25 mouse cellular contexts compared by ENCODE assay signal in the genomic region with DNA sequence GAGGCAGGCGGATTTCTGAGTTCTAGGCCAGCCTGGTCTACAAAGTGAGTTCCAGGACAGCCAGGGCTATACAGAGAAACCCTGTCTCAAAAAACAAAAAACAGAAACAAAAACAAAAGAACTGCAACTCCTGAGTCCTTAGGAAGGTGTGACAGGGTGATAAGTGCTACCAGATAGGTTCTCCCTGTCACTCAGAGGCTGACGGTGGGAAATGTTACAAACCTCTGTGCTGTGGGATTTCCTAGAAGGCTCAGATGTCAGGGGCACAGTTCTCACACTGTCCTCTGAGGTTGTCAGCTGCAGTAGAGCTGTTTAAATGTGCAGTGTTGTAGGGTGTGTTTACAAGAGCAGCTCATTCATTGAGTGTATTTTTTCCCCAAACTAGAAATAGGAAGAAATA. TPM values are rescaled to one million over a fixed set of nuclear protein-coding genes. Genes with fewer than 3 reads are reported as not detected.
"Had no signal": no experiment of that assay in that cellular context is flagged by ENCODE, and none has a peak within 500 bp of the region (broad histone marks: within the 10 kb centered on the region; RNA-seq: fewer than 3 reads in every experiment).

No protein-coding gene starts in this region.

- H3K4me2 ChIP-seq: liver, embryonic 15.5 days; midbrain, embryonic 13.5 days; neural tube, embryonic 13.5 days had no signal

- ATAC-seq: midbrain, embryonic 13.5 days; midbrain, embryonic 16.5 days had no signal

- H3K27me3 ChIP-seq: liver, embryonic 15.5 days; midbrain, embryonic 13.5 days; neural tube, embryonic 13.5 days had no signal

- H3K9ac ChIP-seq: liver, embryonic 15.5 days; midbrain, embryonic 13.5 days; neural tube, embryonic 13.5 days had no signal

- DNase-seq: kidney, adult 11 months; kidney, adult 9 months; kidney, postnatal 14 days; kidney, postnatal 4 days; lung, adult 2 months; lung, postnatal 14 days; lung, postnatal 4 days; retina, postnatal 1 day; right cerebral cortex, postnatal 25 days; spleen, adult 18-20 months; thymus, adult 18-20 months; thymus, postnatal 36 days had no signal

- H3K9me3 ChIP-seq: liver, embryonic 15.5 days; midbrain, embryonic 13.5 days had no signal

- H3K27ac ChIP-seq: liver, embryonic 15.5 days; midbrain, embryonic 10.5 days; midbrain, embryonic 13.5 days; neural tube, embryonic 13.5 days had no signal

- H3K4me3 ChIP-seq: liver, embryonic 15.5 days; midbrain, embryonic 10.5 days; midbrain, embryonic 13.5 days; myocyte; neural tube, embryonic 13.5 days had no signal

RNA-seq across cellular contexts. Expression of gene Shisal2b, which starts 38.2 kb away (rescaled TPM):
- total RNA-seq: layer of hippocampus, adult 18-20 months; megakaryocyte, adult 5-6 weeks; monocyte, adult 5-6 weeks; neutrophil, adult 5-6 weeks had no signal
- polyA plus RNA-seq: limb, embryonic 11.5 days; liver, embryonic 15.5 days; lung, adult 2 months; myocyte; testis, adult 2 months; urinary bladder, adult 2 months had no signal
